Mouse (Mus musculus) naive thymus-derived CD4-positive, alpha-beta T cell, adult 5 months (primary cell): ENCODE data around the gene Ctla2a. TPM values are rescaled to one million over a fixed set of nuclear protein-coding genes. Genes with fewer than 3 reads are reported as not detected.

Source experiments
- polyA plus RNA-seq: library from polyadenylated mRNA; unstranded; fragments of 100-300 nt; shearing (Covaris generic); gene quantifications from one replicate; pipeline ENCODE4 v1.2.1, GENCODE M21; 2017

Ctla2a gene
- 38.3 TPM for polyA plus RNA-seq

DNA sequence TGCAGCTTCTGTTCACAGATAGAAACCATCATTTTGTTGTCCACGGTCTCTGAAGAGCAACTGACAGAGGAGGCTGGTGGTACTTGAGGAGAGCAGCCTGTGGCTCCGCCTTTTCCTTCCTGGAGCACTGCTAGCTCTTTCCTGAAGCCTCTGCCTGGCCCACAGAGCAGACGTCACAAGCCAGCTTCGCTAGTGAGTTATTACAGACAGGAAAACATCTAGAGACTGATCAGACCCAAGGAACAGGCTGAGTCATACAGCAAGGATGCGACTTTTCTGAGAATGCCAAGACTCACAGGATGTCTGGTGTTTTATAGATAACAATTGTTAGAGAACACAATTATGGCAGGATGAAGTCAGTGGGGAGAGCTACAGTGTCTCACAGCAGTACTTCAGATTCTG is at the start of gene Ctla2a, which contains the start of gene Gm49391:
Gene Ctla2a, minus strand, starts transcription at position 126 of the 402 bp plus-strand sequence.
Gene Gm49391, minus strand, starts transcription at position 72 of the 402 bp plus-strand sequence.

DNA sequence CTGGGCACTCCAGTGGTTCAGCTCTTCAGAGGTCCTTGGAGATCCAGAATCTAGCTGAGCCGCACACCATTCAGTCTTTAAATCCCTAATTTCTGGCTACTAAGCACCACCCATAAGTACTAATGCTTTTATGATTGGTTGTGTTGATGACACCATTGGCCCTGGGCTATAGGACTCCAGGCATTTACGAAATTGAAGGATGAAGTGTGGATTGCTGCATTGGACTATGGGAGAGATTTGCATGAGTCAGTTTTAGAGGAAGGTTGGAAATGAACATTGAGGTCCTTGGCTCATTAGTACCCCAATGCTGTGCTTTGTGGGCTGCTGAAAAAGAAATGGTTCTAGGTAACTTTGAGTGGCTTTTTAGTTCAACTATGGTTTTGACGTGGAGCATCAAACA is 5.5 kb upstream of the Ctla2a start, which contains the start of gene Tpbpa:
Gene Tpbpa, minus strand, starts transcription at position 101 of the 400 bp plus-strand sequence.

DNA sequence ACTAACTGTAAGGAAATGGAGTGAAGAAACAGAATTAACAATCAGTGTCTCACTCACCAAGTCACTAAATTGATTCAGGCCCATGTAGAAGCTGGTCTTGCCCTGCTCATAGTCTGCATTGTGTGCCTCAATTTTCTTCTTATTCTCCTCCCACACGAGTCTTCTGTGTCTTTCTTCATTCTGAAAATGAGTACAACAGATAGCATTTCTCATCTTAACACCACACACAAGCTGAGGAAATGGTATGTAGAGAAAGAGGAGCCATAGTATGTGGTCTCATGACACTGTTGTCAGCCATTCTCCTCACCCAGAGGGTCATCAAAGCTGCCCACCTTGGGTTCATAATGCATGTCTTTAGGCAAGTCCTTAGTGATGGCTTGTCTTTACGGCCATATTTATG is 935 bp downstream of the Ctla2a start, which contains the start of gene Gm49393:
Gene Gm49393, minus strand, starts transcription at position 101 of the 400 bp plus-strand sequence.

GRCm38 (mm10) chr13:60904780-60905179 is 31.6 kb downstream of the Ctla2a start, which contains the start of gene Tpbpb:
Gene Tpbpb, minus strand, starts transcription at chr13:60904880.

DNA sequence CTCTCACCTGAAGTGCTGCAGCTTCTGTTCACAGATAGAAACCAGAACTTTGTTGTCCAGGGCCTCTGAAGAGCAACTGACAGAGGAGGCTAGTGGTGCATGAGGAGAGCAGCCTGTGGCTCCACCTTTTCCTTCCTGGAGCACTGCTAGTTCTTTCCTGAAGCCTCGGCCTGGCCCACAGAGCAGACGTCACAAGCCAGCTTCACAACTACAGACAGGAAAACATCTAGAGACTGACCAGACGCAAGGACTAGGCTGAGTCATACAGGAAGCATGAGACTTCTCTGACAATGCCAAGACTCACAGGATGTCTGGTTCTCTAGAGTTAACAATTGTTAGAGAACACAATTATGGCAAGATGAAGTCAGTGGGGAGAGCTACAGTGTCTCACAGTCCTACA is 39.1 kb downstream of the Ctla2a start, which contains the start of gene Ctla2b:
Gene Ctla2b, minus strand, starts transcription at position 120 of the 400 bp plus-strand sequence.

DNA sequence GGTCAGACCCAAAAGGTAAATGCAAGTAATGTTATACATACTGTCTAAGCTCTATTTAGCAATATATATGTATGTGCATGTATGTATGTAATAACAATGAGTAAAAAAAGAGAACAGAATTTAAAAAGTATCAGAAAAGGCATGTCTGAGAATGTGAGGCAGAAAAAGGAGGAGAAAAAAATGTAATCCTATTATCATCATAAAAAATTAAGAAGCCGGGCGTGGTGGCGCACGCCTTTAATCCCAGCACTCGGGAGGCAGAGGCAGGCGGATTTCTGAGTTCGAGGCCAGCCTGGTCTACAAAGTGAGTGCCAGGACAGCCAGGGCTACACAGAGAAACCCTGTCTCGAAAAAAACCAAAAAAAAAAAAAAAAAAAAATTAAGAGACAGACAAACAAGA is 39.6 kb downstream of the Ctla2a start, which contains the start of gene Gm49392:
Gene Gm49392, minus strand, starts transcription at position 101 of the 400 bp plus-strand sequence.

Other genes with a start within 250 kb of the Ctla2a start
- gene BC051665, start 150.3 kb downstream of the Ctla2a start, polyA plus RNA-seq, result not detected
- not detected for gene Ctsll3, start 133.8 kb downstream of the Ctla2a start, polyA plus RNA-seq
- gene 4930486L24Rik, start 72.2 kb downstream of the Ctla2a start, polyA plus RNA-seq, result 2.3 TPM
- not detected for gene Gm49392, start 39.7 kb downstream of the Ctla2a start, polyA plus RNA-seq
- gene Ctla2b, start 39.2 kb downstream of the Ctla2a start, polyA plus RNA-seq, result 3.7 TPM
- gene Tpbpb, start 31.7 kb downstream of the Ctla2a start, polyA plus RNA-seq, result not detected
- gene Gm49393, start 1.0 kb downstream of the Ctla2a start, polyA plus RNA-seq, result not detected
- gene Gm49391, start 54 bp downstream of the Ctla2a start, polyA plus RNA-seq, result not detected
- gene Tpbpa, start 5.4 kb upstream of the Ctla2a start, polyA plus RNA-seq, result not detected
- not detected for gene Ctsj, start 69.3 kb upstream of the Ctla2a start, polyA plus RNA-seq
- gene Ctsq, start 104.0 kb upstream of the Ctla2a start, polyA plus RNA-seq, result not detected
- gene Ctsr, start 227.6 kb upstream of the Ctla2a start, polyA plus RNA-seq, result not detected